Mouse (Mus musculus): ENCODE measurements around the gene Slc28a3.

The Slc28a3 gene

GRCm38 (mm10) chr13:58560497-58561138 is 50.1 kb downstream of the Slc28a3 start:
- no peak for DNase-seq (ENCODE audit: extremely low read depth, low read depth)

- DNase-seq (ENCODE audit: extremely low read depth, low read depth), result no peak
These were observed 52.5 kb downstream of the Slc28a3 start for GRCm38 (mm10) chr13:58558216-58558615.

- no peak for DNase-seq (ENCODE audit: extremely low read depth, low read depth)
These were observed 54.7 kb downstream of the Slc28a3 start for GRCm38 (mm10) chr13:58556018-58556417.

- DNase-seq (ENCODE audit: extremely low read depth, low read depth), result no peak
These were observed 55.1 kb downstream of the Slc28a3 start for GRCm38 (mm10) chr13:58555561-58555960.

- DNase-seq (ENCODE audit: extremely low read depth, low read depth), result no peak
These were observed 58.8 kb downstream of the Slc28a3 start for GRCm38 (mm10) chr13:58551924-58552323.

- DNase-seq (ENCODE audit: extremely low read depth, low read depth), result no peak
These were observed 63.1 kb downstream of the Slc28a3 start for GRCm38 (mm10) chr13:58547570-58547969.

- DNase-seq (ENCODE audit: extremely low read depth, low read depth), result peak; percentile 50
These were observed 66.8 kb downstream of the Slc28a3 start for GRCm38 (mm10) chr13:58543688-58544408.

- peak; percentile 83 for DNase-seq (ENCODE audit: extremely low read depth, low read depth)
These were observed 67.6 kb downstream of the Slc28a3 start for GRCm38 (mm10) chr13:58543066-58543465.

- DNase-seq (ENCODE audit: extremely low read depth, low read depth), result peak; percentile 82
These were observed 68.1 kb downstream of the Slc28a3 start for GRCm38 (mm10) chr13:58542601-58543041.

- DNase-seq (ENCODE audit: extremely low read depth, low read depth), result no peak
These were observed 68.5 kb downstream of the Slc28a3 start for GRCm38 (mm10) chr13:58542167-58542566.

GRCm38 (mm10) chr13:58541620-58542019 is 69.1 kb downstream of the Slc28a3 start:
- no peak for DNase-seq (ENCODE audit: extremely low read depth, low read depth)

- no peak for DNase-seq (ENCODE audit: extremely low read depth, low read depth)
These were observed 71.7 kb downstream of the Slc28a3 start for GRCm38 (mm10) chr13:58538966-58539365.

GRCm38 (mm10) chr13:58538366-58538765 is 72.3 kb downstream of the Slc28a3 start:
- DNase-seq (ENCODE audit: extremely low read depth, low read depth), result no peak

GRCm38 (mm10) chr13:58537916-58538233 is 72.8 kb downstream of the Slc28a3 start:
- peak; percentile 94 for DNase-seq (ENCODE audit: extremely low read depth, low read depth)

- DNase-seq (ENCODE audit: extremely low read depth, low read depth), result no peak
These were observed 73.3 kb downstream of the Slc28a3 start for GRCm38 (mm10) chr13:58537232-58537915.

- DNase-seq (ENCODE audit: extremely low read depth, low read depth), result peak; percentile 60
These were observed 74.0 kb downstream of the Slc28a3 start for GRCm38 (mm10) chr13:58536466-58537231.

- DNase-seq (ENCODE audit: extremely low read depth, low read depth), result no peak
These were observed 75.4 kb downstream of the Slc28a3 start for GRCm38 (mm10) chr13:58535321-58535720.

- DNase-seq (ENCODE audit: extremely low read depth, low read depth), result no peak
These were observed 75.8 kb downstream of the Slc28a3 start for GRCm38 (mm10) chr13:58534861-58535260.

GRCm38 (mm10) chr13:58534216-58534841 is 76.3 kb downstream of the Slc28a3 start:
- peak; percentile 78 for DNase-seq (ENCODE audit: extremely low read depth, low read depth)

- DNase-seq (ENCODE audit: extremely low read depth, low read depth), result peak; percentile 74
These were observed 86.1 kb downstream of the Slc28a3 start for GRCm38 (mm10) chr13:58524581-58524980.

GRCm38 (mm10) chr13:58523761-58524117 is 86.9 kb downstream of the Slc28a3 start:
- peak; percentile 39 for DNase-seq (ENCODE audit: extremely low read depth, low read depth)

Measured in MEL-GATA-1-ER (cell line).